Mouse (Mus musculus) erythroblast, embryonic 14.5 days (primary cell): ENCODE measurements around the gene Rftn1. TPM values are rescaled to one million over a fixed set of nuclear protein-coding genes. Genes with fewer than 3 reads are reported as not detected.

Experiments used
- H3K27me3 ChIP-seq: 2 replicates; pipeline ENCODE4 v1.6.1; 2012; ENCODE audit warnings: inconsistent platforms; ENCODE audit not compliant: control insufficient read depth
- H3K36me3 ChIP-seq: 2 replicates; pipeline ENCODE4 v1.6.1; 2012; ENCODE audit warnings: mild to moderate bottlenecking, inconsistent platforms; ENCODE audit not compliant: control insufficient read depth
- H3K4me1 ChIP-seq: 2 replicates; pipeline ENCODE4 v1.6.1; 2012; ENCODE audit warnings: inconsistent platforms; ENCODE audit not compliant: control insufficient read depth
- H3K4me3 ChIP-seq: replicated peaks from 2 replicates; pipeline ENCODE3; 2012; ENCODE audit warnings: moderate library complexity, mild to moderate bottlenecking, inconsistent platforms
- H3K9me3 ChIP-seq: 2 replicates; pipeline ENCODE4 v1.6.1; 2012; ENCODE audit warnings: low read length, inconsistent platforms, mixed read lengths; ENCODE audit not compliant: control insufficient read depth
- GATA1 ChIP-seq: IDR thresholded peaks from 2 replicates; pipeline ENCODE4 v1.6.1; 2012; ENCODE audit warnings: low read length, inconsistent platforms, mixed read lengths
- TAL1 ChIP-seq: IDR thresholded peaks from 3 replicates; pipeline ENCODE4 v1.6.1; 2012; ENCODE audit warnings: low read length, inconsistent platforms, mixed read lengths
- polyA plus RNA-seq: library from polyadenylated mRNA; stranded (reverse); fragments of >175 nt; gene quantifications from 2 replicates; pipeline ENCODE4 v1.2.3, GENCODE M21; 2012

Rftn1 gene
- polyA plus RNA-seq, 1 experiment = 0.10 TPM

DNA sequence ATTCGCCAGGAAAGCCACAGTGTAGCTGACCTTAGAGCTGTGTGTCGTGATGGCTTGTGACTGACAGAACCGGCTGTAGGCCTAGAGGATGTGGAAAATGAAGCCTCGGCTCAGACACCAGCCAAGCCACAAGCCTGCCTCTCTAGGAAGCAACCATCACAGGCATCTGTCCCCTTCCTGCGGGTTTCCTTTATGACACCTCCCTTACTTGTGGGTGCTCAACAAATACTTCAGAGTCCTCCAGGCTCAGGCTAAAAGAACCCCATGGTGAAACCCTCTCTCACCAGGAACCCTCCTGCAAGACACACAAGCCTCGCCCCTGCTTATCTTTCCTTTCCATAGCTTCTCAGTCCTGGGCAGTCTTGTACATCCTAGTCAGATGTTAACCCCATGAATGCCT is 31.9 kb downstream of the Rftn1 start:
- no peaks in the 10 kb centered on the region for H3K27me3 ChIP-seq
- no peak overlapping the region for H3K4me3 ChIP-seq
- no peak for TF ChIP-seq GATA1
- no peak for TF ChIP-seq TAL1
- H3K36me3 ChIP-seq = no peaks in the 10 kb centered on the region
- peaks cover 48% of the 10 kb centered on the region for H3K4me1 ChIP-seq
- H3K9me3 ChIP-seq = no peaks in the 10 kb centered on the region

DNA sequence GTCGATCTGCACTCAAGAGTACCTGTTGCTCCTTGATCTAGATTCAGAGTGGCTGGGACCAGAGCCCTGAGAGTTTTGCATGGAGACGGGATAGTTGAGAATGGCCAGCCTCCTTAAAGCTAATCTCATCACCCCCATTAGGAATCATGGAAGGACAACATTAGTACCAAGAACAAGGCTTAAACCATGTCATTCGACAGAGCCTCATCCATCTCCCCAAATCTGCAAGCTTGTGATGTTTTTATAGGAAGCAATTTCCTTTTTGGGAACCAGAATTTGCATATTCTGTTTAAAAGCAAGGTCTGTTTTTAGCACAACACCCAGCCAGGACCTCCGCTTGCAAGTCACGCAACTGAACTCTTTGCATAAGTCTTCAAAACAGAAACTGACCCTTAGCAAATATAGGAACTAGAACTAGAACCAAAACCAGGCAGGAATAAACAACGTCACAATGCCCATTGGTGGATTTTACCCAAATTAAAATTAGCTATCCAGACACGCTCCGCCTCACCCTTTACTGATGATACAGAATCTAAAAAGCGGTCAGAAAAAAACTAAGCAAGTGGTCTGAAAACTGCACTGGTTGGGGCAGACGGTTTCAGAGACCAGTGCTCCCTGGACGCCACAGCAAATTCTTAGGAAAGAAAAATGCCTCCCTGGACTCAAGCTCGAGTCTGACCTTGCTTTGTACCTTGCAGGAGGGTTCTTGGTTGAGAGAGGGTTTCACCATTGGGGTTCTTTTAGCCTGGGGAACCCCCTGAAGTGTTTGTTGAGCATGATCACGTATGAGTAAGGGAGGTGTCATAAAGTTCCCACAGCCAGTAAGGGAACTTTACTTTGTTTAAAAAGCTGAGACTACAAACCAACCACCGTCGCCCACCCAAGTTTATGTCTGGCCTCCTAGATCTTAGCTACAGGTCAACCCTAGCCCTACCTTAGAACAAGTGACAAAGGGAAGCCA is 33.0 kb downstream of the Rftn1 start:
- H3K36me3 ChIP-seq = no peaks in the 10 kb centered on the region
- H3K9me3 ChIP-seq = no peaks in the 10 kb centered on the region
- no peak overlapping the region for H3K4me3 ChIP-seq
- H3K4me1 ChIP-seq = peaks cover 46% of the 10 kb centered on the region
- H3K27me3 ChIP-seq = no peaks in the 10 kb centered on the region
- no peak for TF ChIP-seq TAL1
- TF ChIP-seq GATA1 = no peak

DNA sequence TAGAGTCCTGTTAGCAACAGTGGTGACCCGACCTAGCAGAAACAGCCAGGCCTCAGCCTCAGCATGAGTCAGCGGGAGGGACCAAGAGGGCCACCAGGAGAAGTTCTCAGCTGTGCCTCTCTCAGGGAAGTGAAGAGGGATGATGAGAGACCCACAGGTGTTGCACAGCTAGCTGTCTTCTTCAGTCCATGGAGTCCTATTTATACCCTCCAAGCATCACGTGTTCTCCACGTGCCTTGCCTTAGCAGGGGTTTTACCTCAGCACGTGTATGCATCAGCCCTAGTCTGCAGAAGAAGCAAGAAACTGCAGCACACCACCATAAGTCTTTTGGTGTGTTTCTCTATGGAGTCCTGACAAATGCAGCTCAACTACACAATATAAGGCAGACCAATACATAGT is 38.4 kb downstream of the Rftn1 start:
- no peaks in the 10 kb centered on the region for H3K9me3 ChIP-seq
- TF ChIP-seq GATA1 (no peak), TAL1 (no peak)

GRCm38 (mm10) chr17:50151208-50151723 is 39.2 kb downstream of the Rftn1 start:
- no peaks in the 10 kb centered on the region for H3K27me3 ChIP-seq
- H3K9me3 ChIP-seq = no peaks in the 10 kb centered on the region
- H3K4me3 ChIP-seq = no peak overlapping the region
- peaks cover 8% of the 10 kb centered on the region for H3K4me1 ChIP-seq
- TF ChIP-seq TAL1 (no peak), GATA1 (no peak)
- H3K36me3 ChIP-seq = no peaks in the 10 kb centered on the region

More for the DNA sequence above, 38.4 kb downstream of the Rftn1 start:
- Histone ChIP-seq H3K4me1 (peaks cover 10% of the 10 kb centered on the region), H3K4me3 (no peak overlapping the region), H3K27me3 (no peaks in the 10 kb centered on the region), H3K36me3 (no peaks in the 10 kb centered on the region)

GRCm38 (mm10) chr17:50150416-50151207 is 39.9 kb downstream of the Rftn1 start:
- Histone ChIP-seq H3K36me3 (no peaks in the 10 kb centered on the region), H3K27me3 (no peaks in the 10 kb centered on the region), H3K4me1 (peaks cover 8% of the 10 kb centered on the region), H3K9me3 (no peaks in the 10 kb centered on the region), H3K4me3 (no peak overlapping the region)
- no peak for TF ChIP-seq TAL1
- no peak for TF ChIP-seq GATA1

GRCm38 (mm10) chr17:50149690-50150210 is 40.7 kb downstream of the Rftn1 start:
- no peak overlapping the region for H3K4me3 ChIP-seq
- H3K9me3 ChIP-seq = no peaks in the 10 kb centered on the region
- TF ChIP-seq TAL1 (no peak), GATA1 (no peak)

DNA sequence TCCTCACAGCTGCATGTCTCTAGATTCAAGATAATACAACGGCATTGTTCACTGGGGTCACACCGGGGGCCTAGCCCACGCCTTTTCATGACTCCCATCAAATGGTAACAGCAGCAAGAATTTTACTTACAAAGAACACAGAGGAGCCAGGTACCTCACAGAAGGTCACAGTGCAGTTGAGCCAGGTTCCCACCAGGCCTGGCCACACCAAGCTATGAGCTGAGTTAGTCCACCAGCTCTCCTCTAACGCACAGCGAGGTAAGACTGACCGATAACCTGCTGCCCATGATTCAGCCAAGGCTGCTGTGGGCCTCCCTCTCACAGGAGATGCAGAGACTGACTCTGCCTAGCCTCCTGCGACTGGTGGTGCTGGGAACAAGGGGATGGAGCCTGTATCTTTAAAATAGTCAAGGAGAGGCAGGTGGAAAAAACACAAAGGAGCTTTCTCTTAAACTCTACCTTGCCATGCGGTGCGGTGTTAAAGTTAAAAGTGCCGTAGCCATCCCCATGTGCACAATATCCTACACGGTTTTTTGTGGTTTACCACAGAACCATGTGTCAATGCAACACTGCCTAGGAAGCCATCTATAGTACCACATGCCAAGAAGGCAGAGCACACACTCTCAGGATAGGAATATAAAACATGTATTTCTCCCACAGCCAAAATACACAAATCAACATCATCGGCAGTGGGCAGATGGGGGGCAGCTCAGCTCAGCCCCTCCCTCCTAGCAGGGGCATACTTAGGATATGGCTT is 42.5 kb downstream of the Rftn1 start:
- TF ChIP-seq GATA1 (no peak), TAL1 (no peak)
- Histone ChIP-seq H3K9me3 (no peaks in the 10 kb centered on the region), H3K4me3 (no peak overlapping the region), H3K36me3 (no peaks in the 10 kb centered on the region), H3K27me3 (no peaks in the 10 kb centered on the region), H3K4me1 (peaks cover 7% of the 10 kb centered on the region; the same call in 1 of the 2 replicates)

More at GRCm38 (mm10) chr17:50149690-50150210, 40.7 kb downstream of the Rftn1 start:
- Histone ChIP-seq H3K36me3 (no peaks in the 10 kb centered on the region), H3K27me3 (no peaks in the 10 kb centered on the region), H3K4me1 (peaks cover 7% of the 10 kb centered on the region; the same call in 1 of the 2 replicates)

GRCm38 (mm10) chr17:50143354-50143753 is 47.1 kb downstream of the Rftn1 start:
- Histone ChIP-seq H3K27me3 (no peaks in the 10 kb centered on the region), H3K36me3 (no peaks in the 10 kb centered on the region), H3K4me1 (no peaks in the 10 kb centered on the region), H3K4me3 (no peak overlapping the region), H3K9me3 (no peaks in the 10 kb centered on the region)
- TF ChIP-seq TAL1 (no peak), GATA1 (no peak)
